Mouse (Mus musculus) CD4-positive, CD25-positive, alpha-beta regulatory T cell, adult 9 weeks (primary cell): ENCODE results near the gene Cpxm1. TPM values are rescaled to one million over a fixed set of nuclear protein-coding genes. Genes with fewer than 3 reads are reported as not detected.

Source experiments
- polyA plus RNA-seq: library from polyadenylated mRNA; unstranded; fragments of 100-300 nt; shearing (Covaris generic); gene quantifications from one replicate; pipeline ENCODE4 v1.2.1, GENCODE M21; 2017

Gene Cpxm1
- polyA plus RNA-seq: 0.29 TPM

GRCm38 (mm10) chr2:130397186-130397985, at the start of gene Cpxm1:
TSS of gene Cpxm1 (minus strand) at chr2:130397574.

GRCm38 (mm10) chr2:130424126-130424853, 26.9 kb upstream of the Cpxm1 start, which contains the start of the genes Vps16 and Pced1a:
TSS of gene Vps16 (plus strand) at chr2:130424339.
TSS of gene Pced1a (minus strand) at chr2:130424701.

GRCm38 (mm10) chr2:130406178-130406577, 8.8 kb upstream of the Cpxm1 start, which contains the start of gene Tmem239:
TSS of gene Tmem239 (plus strand) at chr2:130406478.

GRCm38 (mm10) chr2:130404939-130405338, 7.6 kb upstream of the Cpxm1 start, which contains the start of the genes Gm28372 and 1700020A23Rik:
TSS of gene Gm28372 (plus strand) at chr2:130405239.
TSS of gene 1700020A23Rik (plus strand) at chr2:130405259.

Other genes starting within 250 kb of the Cpxm1 start
- gene Snrpb, start 218.2 kb downstream of the Cpxm1 start, polyA plus RNA-seq: 475 TPM
- not detected for gene Tmc2, start 202.4 kb downstream of the Cpxm1 start, polyA plus RNA-seq
- 348 TPM for gene Nop56, start 123.1 kb downstream of the Cpxm1 start, polyA plus RNA-seq
- gene Idh3b, start 113.0 kb downstream of the Cpxm1 start, polyA plus RNA-seq: 188 TPM
- gene Ebf4, start 102.4 kb downstream of the Cpxm1 start, polyA plus RNA-seq: not detected
- not detected for gene Gm28372, start 7.7 kb upstream of the Cpxm1 start, polyA plus RNA-seq
- gene 1700020A23Rik, start 7.7 kb upstream of the Cpxm1 start, polyA plus RNA-seq: not detected
- not detected for gene Tmem239, start 8.9 kb upstream of the Cpxm1 start, polyA plus RNA-seq
- 314 TPM for gene Vps16, start 26.8 kb upstream of the Cpxm1 start, polyA plus RNA-seq
- 20.1 TPM for gene Pced1a, start 27.1 kb upstream of the Cpxm1 start, polyA plus RNA-seq
- gene Ptpra, start 52.7 kb upstream of the Cpxm1 start, polyA plus RNA-seq: 42.0 TPM
- 39.1 TPM for gene Mrps26, start 166.2 kb upstream of the Cpxm1 start, polyA plus RNA-seq
- not detected for gene Oxt, start 178.6 kb upstream of the Cpxm1 start, polyA plus RNA-seq
- gene Avp, start 185.0 kb upstream of the Cpxm1 start, polyA plus RNA-seq: not detected
- gene Fastkd5, start 232.5 kb upstream of the Cpxm1 start, polyA plus RNA-seq: 19.9 TPM
- 16.3 TPM for gene Ubox5, start 232.5 kb upstream of the Cpxm1 start, polyA plus RNA-seq
- 0.38 TPM for gene Lzts3, start 245.2 kb upstream of the Cpxm1 start, polyA plus RNA-seq